Mouse (Mus musculus): ENCODE measurements around the gene Uckl1.

Uckl1 gene

DNA sequence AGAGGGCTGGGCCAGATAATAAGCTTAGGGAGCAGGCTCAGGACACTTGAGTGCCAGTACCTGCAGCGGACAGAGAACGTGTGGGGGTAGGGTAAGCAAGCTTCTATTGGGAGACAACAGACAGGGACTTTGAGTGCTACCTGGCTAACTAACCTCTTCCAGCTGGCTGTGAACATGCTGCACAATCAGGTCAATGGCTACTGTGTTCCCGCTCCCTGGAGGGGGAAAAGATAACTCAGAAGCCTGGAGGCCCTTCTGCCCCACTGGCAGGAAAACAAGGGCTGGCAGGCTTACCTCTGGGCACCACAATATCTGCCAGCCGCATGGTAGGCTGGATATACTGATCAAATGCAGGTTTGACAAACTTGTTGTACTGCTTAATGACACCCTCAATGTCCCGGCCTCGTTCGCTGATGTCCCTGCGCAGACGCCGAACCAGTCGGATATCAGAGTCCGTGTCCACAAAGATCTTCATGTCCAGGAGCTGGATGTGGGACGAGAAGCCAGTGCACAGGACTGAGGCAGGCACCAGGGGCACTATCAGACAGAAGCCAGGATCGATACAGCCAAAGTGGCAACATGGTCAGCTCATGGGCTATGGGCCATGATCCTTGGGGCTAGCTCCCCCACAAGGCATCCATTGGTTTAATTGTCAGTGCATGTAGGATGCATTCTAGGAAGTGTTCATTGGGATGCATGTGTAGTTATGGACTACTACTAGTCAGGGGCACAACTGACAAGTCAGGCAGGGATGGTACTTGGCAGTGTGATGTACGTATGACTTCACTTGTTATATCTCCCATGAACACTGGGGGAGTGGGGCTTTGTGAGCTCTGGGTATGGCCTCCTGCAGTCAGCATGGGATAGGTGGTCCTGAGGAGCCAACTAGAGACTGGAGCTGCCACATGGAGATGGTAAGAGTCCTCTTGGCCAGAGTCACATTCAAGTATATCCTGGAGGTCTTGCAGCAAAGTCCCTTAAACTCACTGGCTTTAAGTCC lies 11.5 kb downstream of the Uckl1 start:
- no peak for DNase-seq (ENCODE audit: low read depth)

DNA sequence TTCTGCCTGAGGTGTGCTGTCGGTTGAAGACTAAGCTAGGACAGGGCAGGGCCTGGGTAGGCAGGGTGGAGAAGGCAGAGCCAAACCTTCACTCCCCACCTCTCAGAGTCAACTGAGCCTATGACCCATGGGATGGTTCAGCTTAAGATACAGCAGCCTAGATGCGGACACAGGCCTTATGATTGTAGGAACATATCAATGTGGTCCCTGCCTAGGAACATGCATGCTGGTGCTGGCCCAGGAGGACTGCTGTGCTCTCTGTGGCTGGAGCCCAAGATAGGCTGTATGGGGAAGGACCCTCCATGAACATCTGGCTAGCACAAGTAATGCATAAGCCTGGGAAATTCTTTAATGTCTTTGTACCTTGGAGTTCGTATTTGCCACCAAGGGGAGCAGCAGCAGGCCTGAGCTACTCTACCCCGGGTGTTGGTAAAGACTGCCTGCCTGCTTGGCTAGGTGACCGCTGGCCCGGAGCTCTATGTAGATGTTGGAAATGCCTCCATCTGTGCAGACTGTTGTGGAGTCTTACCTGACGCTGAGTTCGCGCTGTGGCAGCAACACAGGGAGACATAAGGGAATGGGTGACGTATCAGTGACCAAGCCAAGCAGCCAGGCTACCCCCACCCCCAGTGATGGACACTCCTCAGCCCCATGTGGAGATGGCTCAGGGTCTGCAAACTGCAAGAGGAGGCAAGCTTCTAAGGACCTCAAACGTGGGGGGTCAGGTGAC lies 12.6 kb downstream of the Uckl1 start:
- DNase-seq (ENCODE audit: low read depth) = no peak

DNA sequence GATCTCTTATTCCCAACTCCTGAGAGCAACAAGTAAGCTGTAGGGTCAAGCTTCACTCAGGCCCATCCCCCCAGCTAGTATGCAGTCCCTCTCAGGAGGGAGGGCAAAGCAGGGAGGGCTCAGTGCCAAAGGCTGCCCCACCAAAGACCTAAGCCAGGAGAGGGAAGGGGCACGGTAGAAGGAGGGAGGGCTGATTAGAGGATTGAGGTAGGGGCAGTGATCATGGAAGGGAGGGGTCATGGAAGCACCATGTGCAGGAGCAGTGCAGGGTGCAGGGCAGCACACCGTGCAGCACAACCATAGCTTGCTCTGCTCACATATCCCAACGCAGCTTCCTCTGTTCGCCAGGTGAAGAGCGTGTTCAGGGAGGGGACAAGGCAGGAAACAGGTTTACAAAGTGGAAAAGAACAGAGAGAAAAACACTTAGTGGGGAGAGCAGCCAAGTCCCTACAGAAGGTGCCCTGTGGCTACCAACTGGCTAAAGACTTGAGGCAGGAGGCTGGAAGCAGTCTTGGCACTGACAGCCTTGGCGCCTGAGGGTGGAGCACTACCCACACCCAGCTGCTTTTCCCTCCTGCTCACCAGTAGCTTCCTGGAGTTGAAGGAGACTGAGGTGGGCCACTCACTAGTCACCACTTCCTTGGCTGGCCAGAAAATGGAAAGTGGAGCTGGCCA lies 13.6 kb downstream of the Uckl1 start:
- DNase-seq (ENCODE audit: low read depth) = no peak

DNA sequence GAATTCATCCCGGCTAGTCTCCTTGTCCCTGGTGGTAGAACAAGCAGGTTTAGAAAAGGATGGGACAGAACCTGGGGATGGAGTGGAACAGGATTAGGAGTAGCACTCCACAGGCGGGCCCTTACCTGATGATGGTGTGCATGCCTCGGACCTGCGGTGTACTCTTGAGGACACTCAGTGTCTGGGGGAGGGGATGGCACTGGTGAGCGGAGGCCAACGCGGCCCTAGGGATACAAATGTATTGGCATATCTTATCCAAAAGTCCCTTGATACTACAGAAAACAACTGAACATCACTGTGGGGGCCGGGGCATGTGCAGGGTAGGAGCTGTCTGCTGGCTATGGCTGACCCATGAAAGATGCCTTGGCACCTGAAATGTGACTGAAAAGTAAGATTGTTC lies 14.3 kb downstream of the Uckl1 start:
- no peak for DNase-seq (ENCODE audit: low read depth)

DNA sequence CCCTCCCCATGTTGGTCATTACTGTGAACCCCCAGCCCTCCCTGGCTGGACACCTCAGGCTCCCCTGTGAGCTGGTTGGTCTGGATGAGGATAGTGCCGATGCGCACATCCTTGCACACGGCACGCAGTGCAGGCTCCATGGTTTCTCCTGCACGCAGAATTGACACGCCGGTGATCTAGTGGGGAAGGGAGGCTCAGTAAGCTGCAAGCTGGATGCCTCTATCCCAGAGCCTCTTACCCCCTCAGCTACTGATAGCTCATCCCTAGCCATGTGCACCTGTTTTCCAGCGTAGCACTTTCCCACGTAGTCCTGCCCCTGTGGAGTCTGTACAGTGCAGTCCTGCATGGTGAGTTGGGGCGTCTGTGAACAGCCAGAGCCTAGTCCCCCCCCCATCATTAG lies 14.8 kb downstream of the Uckl1 start:
- no peak for DNase-seq (ENCODE audit: low read depth)

DNA sequence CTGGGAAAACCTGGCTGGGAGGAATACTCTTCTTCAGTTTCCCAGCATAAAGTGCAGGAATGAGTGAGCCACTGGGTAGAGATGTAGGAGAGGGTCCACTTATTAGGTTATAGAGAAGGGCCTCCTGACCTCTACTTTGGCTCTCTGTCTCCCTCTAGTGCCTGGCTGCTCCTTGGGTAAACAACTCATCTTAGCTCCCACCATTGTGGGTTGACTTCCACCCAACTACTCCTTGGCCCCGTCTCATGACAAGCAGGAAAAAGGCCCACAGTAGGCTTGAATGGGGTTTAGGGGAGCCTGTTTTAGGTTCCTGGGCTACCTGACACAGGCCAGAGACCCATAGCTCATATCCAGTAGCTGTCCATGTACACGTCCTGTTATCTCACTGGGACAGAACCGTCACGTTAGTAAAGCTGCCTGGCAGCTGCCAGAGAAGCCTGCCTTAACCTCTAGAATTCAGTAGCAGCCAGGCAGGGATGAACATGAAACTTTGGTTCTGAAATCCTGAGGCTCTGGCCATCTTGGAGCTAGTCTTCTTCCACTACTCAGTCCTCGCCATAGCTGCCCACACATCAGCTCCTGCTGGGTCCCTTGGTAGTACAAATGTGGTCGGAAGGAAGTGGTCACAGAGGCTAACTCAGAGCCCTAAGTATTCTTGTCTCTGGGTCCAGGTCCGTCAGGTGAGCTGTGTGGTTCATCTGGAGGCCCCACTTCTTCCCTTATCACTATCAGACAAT lies 16.3 kb downstream of the Uckl1 start:
- DNase-seq (ENCODE audit: low read depth) = peak; percentile 69

DNA sequence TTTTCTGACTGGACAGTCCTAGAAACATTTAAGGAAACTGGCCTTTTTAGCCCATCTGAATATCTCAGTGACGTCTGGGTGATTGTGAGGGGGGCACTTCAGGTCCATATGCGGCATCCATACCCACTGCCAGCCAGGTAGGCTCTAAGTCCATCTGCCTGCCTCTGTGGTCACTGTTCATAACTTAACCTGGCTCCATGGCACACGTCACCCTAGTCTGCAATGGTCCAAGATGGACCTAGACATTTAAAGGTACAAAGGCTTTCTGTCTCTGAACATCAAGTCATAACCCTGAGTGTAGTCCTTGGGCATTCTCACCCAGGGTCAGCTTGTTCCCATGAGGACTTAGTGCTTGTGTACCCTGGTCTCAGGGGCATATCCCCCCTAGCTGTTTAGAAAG lies 17.4 kb downstream of the Uckl1 start:
- DNase-seq (ENCODE audit: low read depth) = no peak

DNA sequence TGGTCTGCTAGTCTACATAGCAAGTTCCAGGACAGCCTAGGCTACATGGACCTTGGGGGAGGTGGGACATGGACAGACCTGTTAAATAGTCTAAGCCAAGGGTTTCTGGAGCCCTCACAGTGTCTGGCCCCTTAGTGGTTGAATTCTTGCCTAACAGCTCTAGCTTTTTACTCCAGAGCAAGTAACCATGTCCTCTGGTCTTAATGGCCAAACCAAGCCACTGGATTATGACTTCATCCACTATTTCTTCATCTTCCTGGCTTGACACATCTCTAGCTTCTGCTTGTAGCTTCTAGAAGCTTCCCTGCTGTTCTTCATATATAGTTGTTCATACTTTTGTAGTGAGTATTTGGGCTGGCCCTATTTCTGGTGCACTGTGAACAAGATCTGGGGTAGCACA lies 30.9 kb downstream of the Uckl1 start:
- no peak for DNase-seq (ENCODE audit: low read depth)

DNA sequence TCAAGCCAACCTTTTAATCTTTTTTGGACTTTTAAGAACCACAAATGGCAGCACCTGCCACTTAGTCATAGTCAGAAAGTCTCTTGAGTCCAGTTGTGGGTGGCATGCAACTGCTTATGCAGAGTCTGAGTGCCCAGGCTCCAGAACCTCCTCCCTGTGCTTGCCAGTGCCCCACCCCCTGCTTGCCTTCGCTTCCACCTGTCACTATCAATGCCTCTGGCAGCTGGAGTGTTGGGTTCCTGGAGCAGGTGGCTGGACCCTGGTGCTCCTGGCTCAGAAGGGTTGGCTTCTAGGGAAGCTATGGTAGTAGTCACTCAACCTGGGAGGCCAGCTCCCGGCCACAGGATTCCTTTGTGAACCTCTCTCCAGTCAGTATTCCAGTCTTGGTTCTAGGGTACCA lies 34.5 kb downstream of the Uckl1 start:
- no peak for DNase-seq (ENCODE audit: low read depth)

DNA sequence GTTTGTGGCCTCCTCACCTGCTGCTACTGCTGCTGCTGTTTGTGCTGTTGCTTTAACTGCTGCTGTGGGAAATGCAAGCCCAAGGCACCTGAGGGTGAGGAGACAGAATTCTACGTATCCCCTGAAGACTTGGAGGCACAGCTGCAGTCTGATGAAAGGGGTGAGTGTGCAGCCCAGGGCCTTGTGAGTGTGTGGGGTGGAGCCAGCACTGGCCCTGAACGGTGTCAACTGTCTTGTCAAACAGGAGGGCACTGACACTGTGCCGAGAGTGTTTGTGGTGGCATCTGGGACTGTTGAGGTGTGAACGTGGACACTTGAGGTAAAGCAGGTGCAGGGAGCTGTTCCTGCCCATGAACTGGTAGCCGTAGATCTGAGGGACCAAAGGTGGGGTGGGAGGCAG lies 36.0 kb downstream of the Uckl1 start:
- DNase-seq (ENCODE audit: low read depth) = no peak

DNA sequence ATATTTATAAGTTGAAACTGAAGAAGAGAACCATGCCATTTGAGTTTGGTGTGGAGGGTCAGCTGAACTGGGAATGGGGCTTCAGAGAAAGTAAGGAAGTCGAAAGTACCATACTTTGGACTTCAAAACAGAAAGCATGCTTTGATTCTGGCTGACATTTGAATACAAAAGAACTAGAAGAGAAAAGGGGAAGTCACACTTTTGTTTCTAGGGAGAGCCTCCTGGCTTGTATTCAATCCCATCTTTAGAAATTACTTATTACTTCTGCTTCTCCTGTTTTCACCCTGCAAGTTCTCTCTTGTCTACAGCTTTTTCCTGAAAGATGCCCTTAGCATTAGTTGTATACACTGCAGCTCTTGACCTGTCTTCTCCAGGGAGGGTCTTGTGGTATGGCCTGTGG lies 36.5 kb downstream of the Uckl1 start:
- no peak for DNase-seq (ENCODE audit: low read depth)

DNA sequence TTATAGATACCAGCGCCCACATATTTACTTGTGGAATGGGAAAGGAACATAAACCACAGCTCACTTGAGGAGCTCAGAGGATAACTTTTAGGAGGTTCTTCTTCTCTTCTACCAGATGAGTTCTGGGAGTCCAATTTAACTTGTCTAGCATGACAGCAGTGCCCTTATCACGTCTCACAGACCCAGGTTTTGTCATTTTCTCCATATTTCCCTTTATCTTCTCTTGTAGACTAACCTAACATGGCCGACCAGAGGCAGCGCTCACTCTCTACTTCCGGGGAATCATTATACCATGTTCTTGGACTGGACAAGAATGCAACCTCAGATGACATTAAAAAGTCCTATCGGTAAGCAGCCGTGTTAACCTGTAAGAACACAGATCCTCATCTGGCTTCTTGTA lies 38.5 kb downstream of the Uckl1 start:
- no peak for DNase-seq (ENCODE audit: low read depth)

DNA sequence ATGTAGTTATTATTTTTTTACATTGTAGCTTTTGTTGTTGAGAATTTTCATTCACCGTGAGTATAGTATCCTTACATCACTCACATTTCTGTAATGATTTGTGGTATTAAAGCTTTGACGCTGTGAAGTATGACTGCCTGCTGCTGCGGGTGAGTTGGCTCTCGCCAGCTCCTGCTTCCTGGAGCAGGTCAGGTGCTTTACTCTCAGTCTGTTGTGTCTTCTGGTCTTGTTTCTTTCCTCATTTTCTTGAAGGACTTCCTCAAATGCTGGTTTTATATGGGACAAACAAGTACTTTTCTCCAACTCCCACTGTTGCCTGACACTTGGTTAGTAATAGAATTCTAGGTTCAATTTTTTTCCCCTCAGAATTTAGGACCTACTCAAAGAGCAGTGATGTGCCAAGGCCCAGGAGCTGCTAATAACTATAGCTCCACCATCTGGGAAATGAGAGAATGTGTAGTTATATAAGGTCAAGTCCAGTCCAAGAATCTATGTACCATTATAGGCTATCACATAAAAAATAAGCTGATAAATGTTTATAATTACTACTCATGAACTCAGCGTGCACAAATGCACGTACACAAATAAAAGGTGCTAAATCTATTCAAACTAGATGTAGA lies 42.8 kb downstream of the Uckl1 start:
- no peak for DNase-seq (ENCODE audit: low read depth)

DNA sequence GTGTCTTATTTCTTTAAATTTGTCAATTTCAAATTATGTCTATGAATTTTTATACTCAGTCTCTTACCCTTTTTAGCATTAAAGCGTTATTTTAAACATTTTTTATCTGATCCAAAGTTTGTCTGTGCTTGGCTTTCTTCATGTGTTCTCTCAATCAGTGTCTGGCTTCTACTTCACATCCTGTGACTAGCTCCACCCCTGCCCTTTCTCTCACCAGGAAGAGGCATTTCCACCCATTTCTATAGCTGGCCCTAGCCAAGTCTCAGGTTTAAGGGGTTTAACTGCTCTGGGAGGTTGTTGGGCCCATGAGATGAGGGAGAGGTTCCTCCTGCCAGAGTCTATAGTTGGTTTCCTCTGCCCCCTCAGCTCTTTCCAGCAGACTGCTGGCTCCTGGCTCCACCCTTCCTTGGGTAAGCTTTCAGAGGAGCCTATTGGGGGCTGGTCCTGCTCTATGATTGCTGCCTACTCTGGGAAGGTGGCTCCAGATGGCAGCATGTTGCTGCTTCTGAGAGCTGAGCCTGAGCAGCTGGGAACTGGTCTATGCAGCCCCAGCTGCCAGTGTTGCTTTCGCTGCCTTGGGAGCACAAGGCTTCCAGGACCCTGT lies 47.1 kb downstream of the Uckl1 start:
- DNase-seq (ENCODE audit: low read depth) = peak; percentile 20

DNA sequence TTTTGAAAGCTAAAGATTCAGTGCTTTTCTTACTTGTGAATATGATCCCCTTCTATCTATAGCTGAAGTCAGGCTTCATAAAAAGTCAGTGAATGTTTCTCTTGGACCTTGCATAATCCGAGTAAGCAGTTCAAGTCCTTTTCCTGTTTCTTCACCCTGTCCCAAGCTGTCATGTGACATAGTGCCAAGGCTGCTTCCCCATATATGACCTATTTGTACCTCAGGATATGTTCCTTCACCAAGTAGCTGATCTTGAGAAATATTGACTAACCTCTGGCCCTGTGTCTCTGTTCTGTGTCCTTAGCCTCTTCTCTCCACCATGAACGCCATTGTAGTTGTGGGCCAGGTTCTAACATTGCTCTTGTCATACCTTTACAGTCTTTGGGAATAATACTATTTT lies 48.3 kb downstream of the Uckl1 start:
- no peak for DNase-seq (ENCODE audit: low read depth)

DNA sequence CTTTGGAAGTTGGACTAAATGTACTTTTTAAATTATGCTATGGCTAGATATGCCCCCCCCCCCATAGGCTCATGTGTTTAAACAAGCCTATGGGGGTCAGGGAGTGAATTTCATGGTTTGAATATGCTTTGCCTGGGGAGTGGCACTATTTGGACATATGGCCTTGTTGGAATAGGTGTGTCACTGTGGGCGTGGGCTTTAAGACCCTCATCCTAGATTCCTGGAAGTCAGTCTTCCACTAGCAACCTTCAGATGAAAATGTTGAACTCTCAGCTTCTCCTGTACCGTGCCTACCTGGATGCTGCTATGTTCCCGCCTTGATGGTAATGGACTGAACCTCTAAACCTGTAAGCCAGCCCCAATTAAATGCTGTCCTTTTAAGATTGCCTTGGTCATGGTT lies 52.1 kb downstream of the Uckl1 start:
- no peak for DNase-seq (ENCODE audit: low read depth)

DNA sequence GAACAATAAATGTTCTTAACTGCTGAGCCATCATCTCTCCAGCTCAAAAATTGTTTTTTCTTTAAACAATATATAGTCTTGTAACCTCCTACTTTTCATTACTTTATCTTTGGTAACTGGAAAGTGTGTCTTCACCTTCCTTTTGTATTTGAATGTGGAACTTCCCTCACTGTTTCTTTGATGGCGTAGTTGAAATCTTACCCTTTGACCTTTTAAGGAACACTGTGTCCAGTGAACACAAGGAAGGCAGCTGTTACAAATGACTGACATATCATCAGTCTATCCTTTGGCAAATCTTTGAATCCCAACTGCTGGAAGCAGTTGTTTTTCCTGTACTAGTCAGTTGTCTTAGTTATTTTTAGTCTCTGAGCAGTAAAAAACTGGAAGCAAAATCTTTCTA lies 55.6 kb downstream of the Uckl1 start:
- no peak for DNase-seq (ENCODE audit: low read depth)

DNA sequence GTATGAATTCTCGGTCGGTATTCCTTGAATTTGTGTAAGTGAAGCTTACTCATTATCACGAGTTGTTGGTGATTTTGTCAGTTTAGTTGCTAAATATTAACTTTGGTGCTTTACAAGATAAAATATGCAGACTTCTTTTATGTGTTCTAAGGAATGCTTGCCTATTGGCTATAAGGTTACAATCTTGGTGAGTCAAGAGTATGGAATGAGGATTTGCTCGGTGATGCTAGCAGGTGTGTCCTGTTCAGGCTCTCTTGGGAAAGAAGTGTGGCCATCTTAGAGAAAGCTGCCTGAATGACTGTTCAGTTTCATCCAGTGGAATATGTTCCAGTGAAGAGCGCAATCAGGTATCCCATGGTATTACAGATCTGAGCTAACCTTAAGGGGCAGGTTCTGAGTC lies 59.2 kb downstream of the Uckl1 start:
- DNase-seq (ENCODE audit: low read depth) = no peak

DNA sequence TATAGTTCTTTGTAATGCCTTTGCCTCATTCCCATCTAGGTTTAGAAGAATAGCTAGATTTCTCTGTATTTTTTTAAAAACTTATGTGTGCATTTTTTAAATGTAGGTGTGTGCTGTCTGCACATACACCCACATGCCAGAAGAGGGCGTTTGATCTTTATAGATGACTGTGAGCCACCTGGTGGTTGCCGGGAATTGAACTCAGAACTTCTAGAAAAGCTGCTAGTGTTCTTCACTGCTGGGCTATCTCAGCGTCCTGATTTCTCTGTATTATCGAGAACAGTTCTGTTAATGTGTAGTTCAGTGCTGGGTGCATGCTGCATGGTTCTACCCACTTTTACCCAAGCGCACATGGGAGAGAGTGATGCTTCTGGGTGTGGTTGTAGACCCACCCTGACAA lies 61.9 kb downstream of the Uckl1 start:
- peak; percentile 75 for DNase-seq (ENCODE audit: low read depth)

DNA sequence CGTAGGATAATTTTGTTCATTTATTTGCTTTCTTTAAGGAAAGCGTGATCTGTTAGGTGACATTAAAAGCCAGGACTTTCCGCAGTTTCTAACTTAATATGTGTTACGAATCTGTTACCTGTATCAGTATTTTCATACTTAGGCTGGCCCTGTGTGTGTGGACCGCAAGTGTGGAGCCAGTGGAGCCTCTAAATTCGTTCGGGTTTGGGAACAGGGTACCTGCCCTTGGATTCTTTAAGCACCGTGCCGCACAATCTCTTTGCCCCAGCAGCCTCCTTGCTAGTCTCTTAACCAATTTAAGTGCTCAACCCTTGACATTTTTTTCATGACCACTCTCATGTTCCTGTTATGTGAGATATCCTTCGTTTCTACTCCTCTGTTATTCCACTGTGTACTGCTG lies 63.2 kb downstream of the Uckl1 start:
- DNase-seq (ENCODE audit: low read depth) = no peak

DNA sequence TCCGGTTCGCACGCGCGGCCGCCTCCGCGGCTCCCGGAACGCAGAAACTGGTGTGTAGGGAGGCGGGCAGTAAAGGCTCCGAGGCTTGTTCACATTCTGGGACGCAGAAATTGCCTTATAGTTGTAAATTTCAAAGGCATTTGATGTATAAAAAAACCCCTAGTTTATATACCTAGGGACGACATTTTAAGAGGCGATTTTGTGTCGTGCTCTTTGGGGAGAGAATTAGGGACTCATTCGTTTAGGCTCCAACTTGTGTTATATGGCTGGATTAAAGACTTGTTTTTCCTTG lies 63.8 kb downstream of the Uckl1 start:
- no peak for DNase-seq (ENCODE audit: low read depth)

All from naive thymus-derived CD4-positive, alpha-beta T cell, adult 2 months (primary cell).